Mouse (Mus musculus) mesoderm, embryonic 11.5 days (tissue): Measurements from ENCODE around the gene Wdr43.
A peak's percentile ranks its signal among the peaks of the same experiment; 100 is the strongest.

Experiments used
- DNase-seq: peaks from one replicate; pipeline ENCODE4 v3.0.0-alpha.2; 2012; ENCODE audit warnings: low read depth, low spot score

Gene Wdr43

DNA sequence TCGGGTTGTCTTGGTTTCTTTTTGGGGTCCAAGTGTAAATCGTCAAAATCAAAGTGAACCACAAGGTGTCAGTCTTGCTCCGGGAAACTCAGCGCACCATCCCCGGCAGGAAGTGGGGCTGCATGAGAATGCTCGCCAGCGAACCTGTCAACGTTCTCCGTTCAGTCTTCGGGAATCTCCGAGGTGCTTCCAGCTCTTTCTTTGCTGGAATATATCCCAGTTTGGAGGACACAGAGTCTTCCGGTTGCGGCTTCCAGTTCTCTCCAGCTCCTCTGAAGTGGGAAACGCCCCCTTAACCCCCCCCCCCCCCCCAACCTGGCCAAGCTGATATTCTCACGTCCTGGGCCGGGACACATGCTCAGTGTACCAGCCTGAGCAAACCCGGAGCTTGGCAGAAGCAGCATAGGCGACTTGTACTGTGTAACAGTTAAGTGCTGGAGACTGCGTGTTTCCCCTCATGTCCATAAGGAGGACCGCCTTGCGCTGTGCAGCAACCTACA, 47.1 kb downstream of the Wdr43 start:
- peak; percentile 84 for DNase-seq

DNA sequence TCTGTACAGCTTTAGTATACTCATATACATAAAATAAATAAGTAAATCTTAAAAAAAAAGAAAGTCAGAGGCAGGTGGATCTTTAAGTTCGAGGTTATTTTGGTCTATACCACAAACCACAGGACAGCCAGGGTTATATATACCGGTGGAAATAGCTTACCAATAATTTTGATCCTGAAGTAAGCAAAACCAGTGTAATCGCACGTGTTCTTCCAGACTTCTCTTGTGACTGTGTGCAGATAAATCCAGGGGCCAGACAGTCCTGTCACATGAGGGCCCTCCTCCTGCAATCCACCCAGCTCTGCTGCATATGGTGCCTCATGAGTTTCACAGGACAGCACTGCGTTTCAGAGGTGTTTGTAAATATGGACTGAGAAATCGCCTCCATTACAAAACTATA, 47.8 kb downstream of the Wdr43 start:
- DNase-seq: no peak

DNA sequence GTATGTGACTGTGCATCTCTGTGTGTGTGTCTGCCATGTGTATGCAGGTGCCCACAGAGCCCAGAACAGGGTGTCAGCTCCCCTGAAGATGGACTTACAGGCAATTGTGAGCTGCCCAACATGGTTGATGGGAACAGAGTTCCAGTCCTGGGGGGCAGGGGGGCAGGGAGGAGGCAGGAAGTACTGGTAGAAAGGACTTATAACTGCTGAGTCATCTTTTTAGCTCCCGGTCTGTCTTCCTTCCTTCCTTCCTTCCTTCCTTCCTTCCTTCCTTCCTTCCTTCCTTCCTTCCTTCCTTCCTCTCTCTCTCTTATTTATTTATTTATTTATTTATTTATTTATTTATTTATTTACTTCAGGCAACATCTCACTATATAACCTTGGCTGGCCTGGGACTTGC, 48.5 kb downstream of the Wdr43 start:
- no peak for DNase-seq

DNA sequence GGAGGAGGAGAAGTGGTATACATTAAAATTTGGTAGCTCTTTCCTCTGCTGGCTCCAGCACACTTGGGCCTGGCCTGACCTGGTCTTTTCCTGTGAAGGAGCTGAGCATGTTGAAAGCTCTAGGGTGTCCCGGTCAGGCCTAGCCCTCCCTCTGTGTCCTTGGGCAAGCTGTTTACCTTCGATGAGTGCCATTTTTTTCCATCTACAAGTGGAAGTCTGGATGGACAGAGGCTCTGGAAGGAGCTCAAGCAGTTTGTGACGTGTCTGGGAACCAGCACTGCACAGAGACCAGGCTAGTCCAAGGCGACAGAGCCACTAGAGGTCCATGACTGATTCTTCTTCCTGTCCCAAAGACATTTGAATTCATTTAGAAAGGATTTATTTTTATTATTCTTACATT, 49.5 kb downstream of the Wdr43 start:
- no peak for DNase-seq

DNA sequence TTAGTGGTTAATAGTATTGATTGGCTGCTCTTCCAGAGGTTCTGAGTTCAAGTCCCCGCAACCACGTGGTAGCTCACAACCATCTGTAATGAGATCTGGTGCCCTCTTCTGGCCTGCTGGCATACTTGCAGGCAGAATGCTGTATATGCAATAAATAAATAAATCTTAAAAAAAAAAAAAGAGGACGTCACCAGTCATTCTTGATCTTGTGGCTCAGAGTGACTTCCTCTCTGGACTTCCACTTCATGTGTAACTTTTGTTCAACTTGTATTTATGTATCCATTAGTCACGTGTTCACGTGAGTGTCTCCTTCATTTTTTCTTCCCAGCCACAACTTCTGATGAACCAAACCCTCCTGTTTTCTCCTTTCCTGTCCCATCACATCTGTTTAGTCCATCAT, 53.8 kb downstream of the Wdr43 start:
- DNase-seq: no peak

DNA sequence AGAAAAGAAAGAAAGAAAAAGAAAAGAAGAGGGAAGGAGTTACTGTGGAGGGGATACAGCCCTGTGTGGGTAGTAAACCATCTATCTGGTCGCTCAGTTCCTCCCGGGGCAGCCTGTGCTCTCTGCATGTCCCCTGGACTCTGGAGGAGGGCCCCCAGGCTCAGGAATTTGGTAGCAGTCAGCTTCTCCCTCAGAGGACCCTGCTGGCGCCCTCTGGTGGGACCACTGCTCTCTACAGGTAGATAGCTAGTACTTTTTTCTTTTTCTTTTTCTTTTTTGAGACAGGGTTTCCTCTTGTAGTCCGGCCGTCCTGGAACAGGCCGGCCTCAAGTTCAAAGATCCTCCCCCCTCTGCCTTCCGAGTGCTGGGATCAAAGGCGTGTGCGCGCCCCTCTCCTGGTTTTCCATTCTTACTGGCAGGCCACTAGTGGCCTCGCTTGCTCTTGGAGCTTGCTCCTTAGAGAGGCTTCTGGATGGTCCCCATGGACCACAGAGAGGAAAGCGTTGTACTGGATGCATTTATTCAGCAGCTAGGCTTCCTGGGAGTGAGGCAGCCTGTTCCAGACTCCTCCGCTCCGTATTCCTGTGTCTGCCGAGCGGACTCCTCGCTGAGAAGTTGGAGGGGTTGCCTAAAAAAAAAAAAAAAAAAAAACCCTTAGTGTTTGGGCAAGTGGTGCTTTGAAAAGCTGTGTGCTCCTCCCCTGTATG, 56.3 kb downstream of the Wdr43 start:
- DNase-seq: peak; percentile 65

DNA sequence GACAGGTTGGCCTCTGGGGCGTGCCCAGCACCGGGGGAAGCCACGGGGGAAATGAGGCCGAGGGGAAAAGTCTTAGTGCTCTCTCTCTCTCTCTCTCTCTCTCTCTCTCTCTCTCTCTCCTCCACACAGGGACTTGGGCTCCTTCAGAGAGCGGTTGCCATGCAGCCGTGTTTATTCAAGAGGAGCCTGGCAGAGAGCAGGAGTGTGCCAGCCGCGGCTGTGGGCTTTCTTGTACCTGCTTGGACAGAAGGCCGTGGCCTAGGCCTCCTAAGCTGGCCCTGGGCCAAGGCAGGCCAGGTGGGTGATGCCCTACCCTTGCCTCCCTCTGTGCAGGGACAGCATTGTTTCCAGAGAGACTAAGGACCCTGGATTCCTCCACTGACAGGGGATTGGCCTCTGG, 57.4 kb downstream of the Wdr43 start, which contains the start of gene Togaram2:
TSS of gene Togaram2 (plus strand) at position 170 of the 400 bp plus-strand sequence.
- no peak for DNase-seq

DNA sequence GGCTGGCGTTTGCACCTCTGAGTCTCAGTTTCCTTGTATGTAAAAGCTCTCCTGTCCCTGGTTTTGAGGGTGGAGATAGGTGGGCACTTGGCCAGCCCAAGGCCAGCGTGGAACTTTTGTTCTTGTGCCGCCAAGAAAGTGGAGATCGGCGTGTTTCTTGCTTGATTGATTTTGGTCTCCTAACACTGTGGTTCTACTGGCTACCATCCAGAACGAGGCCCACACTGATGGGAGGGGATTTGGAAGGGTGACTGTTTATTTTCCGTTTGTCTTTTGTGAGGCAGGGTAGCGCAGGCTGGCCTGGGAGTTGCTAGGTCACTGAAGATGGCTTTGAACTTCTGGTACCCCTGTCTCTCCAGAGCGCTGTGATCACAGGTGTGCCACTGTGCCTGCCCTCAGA, 58.2 kb downstream of the Wdr43 start:
- DNase-seq: no peak

DNA sequence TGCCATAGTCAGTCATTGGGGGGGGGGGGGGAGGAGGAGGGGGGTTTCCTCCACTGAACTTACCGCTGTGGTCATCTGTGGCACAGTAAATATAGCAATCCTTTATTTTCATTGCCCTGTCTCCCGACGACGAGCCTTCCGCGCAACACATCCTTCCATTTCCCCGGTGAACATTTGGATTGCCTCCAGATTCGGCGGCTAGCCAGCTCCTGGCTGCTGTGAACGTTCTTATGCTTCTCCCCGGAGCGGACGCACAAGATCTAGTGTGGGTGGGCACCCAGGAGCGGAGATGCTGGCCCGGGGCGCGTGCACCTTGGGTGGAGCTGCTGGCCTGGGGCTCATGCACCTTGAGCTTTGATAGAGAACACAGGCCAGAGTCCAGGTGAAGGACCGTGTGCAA, 59.2 kb downstream of the Wdr43 start:
- DNase-seq: no peak

DNA sequence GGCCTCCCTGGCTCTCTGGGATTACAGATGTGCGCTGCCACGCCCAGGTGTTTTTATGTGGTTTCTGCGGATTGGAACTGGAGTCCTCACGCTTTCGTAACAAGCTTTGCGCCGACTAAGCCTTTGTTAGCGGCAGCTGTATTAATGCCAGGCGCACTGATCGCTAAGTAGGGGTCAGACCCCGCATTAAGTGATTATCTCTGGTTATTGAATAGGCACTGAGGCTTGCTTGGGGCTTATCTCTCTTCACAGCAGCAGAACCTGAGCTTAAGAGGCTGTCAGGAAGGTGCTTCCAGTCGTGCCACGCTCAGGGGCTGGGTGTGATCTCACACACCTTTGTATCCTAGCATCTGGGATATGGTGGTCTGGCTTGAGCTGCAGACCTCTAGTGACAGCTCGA, 66.0 kb downstream of the Wdr43 start:
- no peak for DNase-seq

DNA sequence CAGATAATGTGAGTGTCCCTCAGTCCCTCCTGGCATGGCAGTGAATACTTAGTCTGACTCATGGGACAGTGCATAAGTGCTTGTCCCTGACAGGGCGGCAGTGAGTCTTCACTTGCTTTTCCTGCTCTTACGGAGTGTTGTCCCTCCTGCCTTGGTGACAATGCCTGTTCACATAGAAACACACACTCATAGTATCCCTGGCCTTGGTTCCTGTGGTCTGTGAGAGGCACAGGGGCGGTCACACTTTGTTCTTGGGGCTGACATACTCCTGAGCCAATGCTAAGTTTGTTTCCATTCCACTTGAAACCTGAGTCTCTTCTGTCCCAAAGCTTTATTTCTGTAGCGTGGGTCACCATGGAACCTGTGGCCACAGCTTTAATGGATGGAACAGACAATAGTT, 66.7 kb downstream of the Wdr43 start:
- DNase-seq: no peak

DNA sequence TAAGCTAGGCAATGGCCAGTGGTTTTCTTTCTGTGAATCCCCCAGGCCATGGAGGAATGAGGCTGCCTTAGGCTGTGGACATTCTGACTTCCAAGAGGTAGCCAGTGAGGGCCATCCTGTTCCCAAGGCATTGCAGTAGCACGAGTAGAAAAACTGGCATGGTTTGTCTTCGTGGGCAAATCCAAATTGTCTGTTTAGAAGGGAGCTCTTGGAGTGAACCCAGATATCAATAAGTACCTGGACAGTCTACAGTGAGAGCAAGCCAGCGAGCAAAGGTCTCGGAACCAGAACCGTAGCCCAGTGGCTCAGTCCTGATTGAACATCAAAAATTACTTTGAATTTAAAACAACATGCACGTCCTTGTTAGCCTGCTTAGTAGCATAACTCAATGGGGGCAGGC, 67.6 kb downstream of the Wdr43 start:
- DNase-seq: no peak

DNA sequence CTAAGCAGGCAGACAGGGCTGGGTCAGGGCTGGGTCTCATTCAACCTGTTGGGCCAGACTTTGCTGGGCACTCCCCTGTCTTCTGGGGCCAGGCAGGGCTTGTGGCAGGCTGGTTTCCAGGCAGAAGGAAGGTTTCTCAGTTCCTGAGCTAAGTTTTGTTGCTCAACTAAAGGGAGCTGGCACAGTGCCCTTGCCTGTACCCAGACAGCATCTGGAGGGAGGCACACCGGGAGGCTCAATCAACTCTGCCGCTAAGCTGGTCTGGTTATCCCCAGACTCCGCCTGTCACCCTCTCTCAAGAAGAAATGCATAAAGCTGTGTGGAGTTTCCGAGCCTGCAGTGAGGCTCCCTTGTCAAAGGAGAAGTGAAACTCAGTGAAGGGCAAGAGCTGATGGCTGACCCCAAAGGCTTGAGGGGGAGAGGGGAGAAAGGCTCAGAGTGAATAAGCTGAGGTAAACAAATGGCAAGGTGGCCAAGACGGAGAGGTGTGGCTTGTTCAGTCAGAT, 68.5 kb downstream of the Wdr43 start:
- no peak for DNase-seq

DNA sequence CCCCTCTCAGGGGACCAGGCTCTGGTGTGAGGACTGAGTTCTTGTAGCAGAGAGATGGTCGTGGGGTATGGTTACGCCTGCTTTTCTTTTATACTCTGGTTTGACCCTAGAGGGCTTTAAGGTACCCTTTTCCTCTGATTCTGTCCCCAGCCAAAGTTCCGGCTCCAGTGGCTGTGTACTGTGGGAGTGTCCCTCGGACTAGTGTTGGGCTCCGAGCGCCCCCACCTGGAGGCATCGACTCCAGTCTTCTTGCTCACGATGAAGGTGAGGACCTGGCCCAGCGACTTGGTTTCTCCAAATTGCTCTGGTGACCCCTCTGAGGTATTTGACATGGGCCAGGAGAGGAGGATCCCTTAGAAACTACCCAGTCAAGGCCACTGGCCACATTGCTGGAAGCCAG, 71.7 kb downstream of the Wdr43 start:
- no peak for DNase-seq

DNA sequence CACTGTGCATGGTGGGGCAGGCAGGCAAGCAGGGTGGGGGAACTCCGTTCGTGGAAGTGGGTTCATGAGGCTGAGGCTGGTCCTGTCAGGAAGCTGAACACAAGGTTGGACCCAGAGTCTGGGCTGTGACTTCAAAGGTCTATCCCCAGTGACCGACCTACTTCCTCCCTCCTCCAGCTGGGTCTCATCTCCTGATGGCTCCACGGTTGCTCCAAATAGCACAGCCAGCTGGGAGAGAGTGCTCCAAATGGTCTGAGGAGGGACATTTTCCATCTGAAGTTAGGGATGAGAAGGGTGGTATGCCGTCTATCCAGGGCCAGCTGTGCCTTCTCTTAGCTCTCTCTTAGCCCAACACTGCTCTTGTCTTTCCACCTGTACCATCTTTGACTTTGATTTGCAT, 74.2 kb downstream of the Wdr43 start:
- no peak for DNase-seq

DNA sequence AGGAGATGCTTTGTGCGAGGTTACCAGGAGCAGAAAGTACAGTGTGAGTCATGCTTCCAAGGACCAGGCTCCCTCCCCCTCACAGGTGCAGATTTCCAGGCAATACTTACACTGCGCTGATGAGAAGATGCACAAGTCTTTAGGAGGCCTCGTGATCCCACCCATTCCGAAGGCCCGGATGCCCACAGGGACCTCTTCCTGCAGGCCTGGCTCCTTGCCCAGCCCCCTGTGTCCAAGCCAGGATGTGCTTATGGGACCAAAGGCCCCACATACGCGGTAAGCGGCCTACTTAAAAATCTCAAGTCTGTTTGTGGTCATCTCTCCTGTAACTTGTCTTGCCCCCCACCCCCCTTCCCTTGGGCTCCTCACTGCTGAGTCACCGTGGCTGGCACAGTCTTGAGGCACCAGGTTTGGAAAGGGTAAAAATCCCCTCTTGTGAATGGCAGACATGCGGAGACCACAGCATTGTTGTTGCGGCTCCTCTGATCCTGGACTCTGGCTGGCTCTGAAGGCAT, 75.7 kb downstream of the Wdr43 start:
- DNase-seq: no peak

DNA sequence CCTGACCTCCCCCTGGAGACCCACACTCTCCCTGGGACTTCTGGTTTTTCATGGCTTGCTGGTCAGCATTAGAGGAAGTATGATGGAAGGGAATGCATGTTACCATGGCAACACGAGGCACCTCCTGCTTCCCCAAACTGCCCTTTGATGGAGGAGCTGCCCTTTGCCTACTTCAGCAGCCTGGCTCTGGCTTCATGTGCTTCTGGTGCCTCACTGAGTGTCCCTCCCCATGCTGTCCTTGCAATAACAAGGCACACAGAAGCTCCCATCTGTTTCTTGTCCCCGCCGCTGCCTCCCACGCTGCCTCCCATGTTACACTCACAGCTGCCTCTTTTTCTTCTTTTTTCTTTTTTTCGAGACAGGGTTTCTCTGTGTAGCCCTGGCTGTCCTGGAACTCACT, 77.6 kb downstream of the Wdr43 start:
- DNase-seq: peak; percentile 51

DNA sequence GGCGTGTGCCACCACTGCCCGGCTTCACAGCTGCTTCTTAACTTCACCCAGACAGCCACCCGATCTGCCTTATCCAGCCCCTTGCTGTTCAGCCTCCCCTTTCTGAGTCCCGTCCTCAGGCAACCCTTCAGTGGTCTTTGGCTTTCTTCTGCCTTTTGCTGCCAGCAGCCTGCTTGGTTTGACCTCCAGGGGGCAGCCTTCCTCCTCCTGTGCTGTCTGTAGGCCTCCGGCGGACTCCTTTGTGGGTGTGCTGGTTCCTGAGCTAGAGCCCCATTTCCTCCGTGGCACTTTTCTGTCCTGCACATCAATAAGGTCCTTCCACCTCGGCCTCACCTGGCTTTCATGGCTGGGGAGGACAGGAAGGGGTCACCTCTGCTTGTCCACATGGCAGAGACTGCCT, 78.1 kb downstream of the Wdr43 start:
- DNase-seq: peak; percentile 43

DNA sequence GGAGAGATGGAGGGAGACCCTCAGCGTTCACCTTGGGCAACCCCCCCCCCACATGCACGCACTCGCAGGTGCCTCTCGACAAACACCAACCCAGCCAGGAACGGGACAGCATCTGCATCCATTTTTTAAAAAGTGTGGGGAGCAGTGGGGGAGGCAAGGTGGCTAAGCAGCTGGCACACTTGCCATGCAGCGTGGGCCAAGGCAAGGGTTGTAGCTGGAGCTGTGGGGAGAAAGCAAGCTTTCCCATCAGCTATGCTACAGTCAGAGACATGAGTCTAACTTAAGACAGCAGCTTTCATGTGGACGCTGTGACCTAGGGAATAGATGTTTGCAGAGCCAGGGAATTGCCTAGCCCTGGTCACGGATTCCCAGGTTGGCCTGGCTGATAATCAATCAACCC, 79.5 kb downstream of the Wdr43 start:
- DNase-seq: no peak

DNA sequence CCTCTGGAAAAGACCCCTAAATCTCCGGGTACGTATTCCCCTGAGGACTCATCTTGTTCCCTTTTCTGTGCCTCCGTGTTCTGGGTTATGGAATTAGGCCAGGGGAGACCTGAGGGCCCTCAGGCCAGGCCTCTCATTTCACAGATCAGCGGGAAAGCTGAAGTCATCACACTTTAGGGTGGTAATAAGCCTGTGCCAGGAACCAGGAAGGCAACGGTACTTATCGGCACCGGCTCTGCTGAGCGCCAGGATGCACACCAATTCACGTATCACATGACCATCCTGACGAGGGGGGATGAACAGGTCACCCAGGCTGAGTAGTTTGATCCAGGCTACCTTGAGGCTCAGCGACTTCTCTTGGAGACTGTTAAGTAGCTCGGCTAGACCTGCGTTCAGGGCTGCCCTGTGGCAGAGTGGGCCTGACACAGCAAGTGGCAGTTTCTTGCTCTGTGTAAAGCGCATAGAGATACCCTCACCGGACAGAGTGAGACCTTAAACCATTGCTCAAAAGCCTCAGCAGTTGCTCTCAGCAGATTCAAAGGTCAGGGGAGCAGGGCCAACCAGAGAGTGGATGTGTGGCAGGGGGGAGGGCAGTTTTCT, 80.1 kb downstream of the Wdr43 start:
- no peak for DNase-seq

DNA sequence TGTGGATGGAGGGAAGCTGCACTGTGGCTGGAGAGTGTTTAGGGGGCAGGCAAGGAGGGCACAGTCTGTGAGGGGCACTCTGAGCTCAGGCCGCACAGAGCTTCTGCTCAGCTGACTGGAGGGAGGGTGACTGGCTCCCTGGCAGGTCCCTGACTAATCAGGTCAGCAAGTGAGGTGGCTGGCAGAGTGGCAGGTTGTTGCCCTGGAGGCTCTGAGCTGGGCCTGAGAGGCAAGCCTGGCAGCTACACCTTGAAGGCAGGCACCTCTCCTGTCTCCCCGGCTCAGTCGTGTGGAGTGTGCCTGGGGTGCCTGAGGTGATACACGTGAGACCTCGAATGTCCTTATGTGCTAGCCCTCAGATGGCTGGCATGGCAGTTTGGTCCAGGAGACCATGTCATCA, 80.7 kb downstream of the Wdr43 start:
- no peak for DNase-seq

DNA sequence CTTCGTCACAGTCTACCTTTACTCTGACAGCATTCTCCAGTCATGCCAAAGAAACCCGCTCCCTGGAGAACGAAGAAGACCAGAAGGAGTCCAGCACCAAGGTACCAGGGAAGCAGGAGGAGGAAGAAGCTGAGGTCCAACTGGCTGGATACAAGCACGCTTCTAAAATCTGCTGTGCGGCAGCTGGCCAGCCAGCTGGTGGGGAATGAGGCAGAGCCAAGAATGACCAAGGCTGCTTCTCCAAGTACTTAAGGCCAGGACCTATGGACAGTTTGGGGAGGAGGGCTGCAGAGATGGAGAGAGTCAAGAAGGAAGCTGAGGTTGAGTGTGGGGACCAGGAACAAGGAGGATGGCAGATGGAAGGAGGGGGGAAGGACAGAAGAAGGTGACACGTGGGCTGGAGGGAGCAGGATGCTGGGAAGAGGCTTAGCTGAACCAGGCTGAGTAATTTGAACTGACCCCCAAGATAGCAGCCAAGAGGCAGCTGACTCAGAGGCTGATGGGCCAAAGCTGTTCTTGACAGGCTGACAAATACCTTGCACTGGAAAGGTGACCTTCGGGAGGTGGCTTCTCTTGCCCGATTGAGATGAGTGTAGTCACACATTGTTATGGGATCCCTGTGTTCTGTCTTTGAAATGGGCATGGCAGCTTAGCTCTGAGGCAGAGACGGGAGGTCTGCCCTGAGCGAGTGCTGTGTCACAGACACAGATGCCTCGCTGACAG, 82.4 kb downstream of the Wdr43 start:
- no peak for DNase-seq

DNA sequence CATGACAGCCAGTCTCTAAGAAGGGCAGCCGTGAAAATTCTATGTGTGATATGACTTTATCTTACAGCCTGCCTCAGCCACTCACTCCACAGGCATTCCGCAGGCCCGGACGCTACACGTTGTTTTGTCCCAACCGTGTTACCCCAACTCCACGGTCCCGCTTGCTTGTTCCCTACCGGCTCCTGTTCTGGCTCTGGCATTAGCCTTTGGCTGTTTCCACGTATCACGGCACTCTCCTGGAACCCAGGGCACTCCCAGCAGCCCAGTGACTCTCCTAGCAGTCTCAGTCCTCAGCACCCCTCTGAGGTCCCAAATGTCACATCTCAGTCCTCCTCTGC, 82.9 kb downstream of the Wdr43 start:
- no peak for DNase-seq
